9 mouse cellular contexts compared by ENCODE assay signal in the genomic region with DNA sequence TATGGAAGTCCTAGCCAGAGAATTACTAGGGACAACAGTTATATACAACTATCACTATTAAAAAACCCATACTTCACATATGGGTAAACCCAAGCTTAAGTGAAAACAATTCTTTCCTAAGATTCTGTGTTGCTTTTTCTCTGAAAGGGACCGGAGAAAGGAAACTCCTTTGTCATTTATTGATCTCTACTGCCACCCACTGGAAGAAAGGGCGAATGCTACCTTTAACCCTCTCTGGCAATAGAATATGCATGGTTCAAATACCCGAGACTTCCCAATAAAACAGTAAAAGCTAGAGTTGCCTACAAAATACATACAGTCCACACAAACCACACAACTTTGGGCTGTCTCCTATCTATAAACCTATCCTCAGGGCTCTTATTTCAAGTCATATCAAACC. TPM values are rescaled to one million over a fixed set of nuclear protein-coding genes. Genes with fewer than 3 reads are reported as not detected.
A peak's percentile ranks its signal among the peaks of the same experiment; 100 is the strongest.
DNase-seq lines count a peak whose midpoint lies in the region; ATAC-seq and TF ChIP-seq lines count a peak whose summit lies in the region.
"Had no signal": no experiment of that assay in that cellular context is flagged by ENCODE, and none has a peak within 500 bp of the region (broad histone marks: within the 10 kb centered on the region; RNA-seq: fewer than 3 reads in every experiment).

No protein-coding gene starts in this region.

- H3K9me3 ChIP-seq in forebrain, embryonic 11.5 days (ENCODE audit: control insufficient read depth, low read length): no peaks in the 10 kb centered on the region
- H3K9me3 ChIP-seq: midbrain, embryonic 12.5 days had no signal

- no peak overlapping the region for H3K27ac ChIP-seq in forebrain, embryonic 11.5 days (ENCODE audit: low read depth, low read length)
- H3K27ac ChIP-seq in left cerebral cortex, adult 2 months: no peak overlapping the region
- H3K27ac ChIP-seq: midbrain, embryonic 12.5 days had no signal

- H3K27me3 ChIP-seq in forebrain, embryonic 11.5 days (ENCODE audit: control insufficient read depth, insufficient read depth, low read length): peaks cover 2% of the 10 kb centered on the region; the same call in 1 of the 2 replicates

- no peak overlapping the region for H3K9ac ChIP-seq in forebrain, embryonic 11.5 days (ENCODE audit: low read length)
- H3K9ac ChIP-seq: midbrain, embryonic 12.5 days had no signal

- DNase-seq in ovary, postnatal 14 days (ENCODE audit: low spot score): peak; percentile 45
- no peak for DNase-seq in ovary, postnatal 10 days (ENCODE audit: low spot score)
- peak; percentile 20 for DNase-seq in brain, embryonic 18.5 days (ENCODE audit: low read depth, low spot score)
- peak; percentile 50 for DNase-seq in forebrain, embryonic 11.5 days (ENCODE audit: low spot score)
- DNase-seq in left cerebral cortex, adult 2 months (ENCODE audit: extremely low spot score in 1 of 2, low spot score in 2 of 2): peak; percentile 36 to 51
- peak; percentile 45 to 71 for DNase-seq in spleen, postnatal 4 days (ENCODE audit: low spot score in 2 of 2)

- no peak overlapping the region for H3K4me3 ChIP-seq in forebrain, embryonic 11.5 days (ENCODE audit: low read depth, low read length)
- no peak overlapping the region for H3K4me3 ChIP-seq in left cerebral cortex, adult 2 months
- H3K4me3 ChIP-seq: midbrain, embryonic 12.5 days had no signal

- WGBS in forebrain, embryonic 11.5 days: 18% methylated on average over 3 of the region's 3 CpGs

- intact Hi-C loops in left cerebral cortex, adult 2 months (cut with DNase I): loop anchor here (1.0 to 5.0 kb wide), 2 partner anchors 78 to 1262 kb away; no protein-coding TSS in a partner anchor

- peak; percentile 67 for TF ChIP-seq CTCF in left cerebral cortex, adult 2 months (IDR thresholded peaks at IDR 0.05)

- H3K4me2 ChIP-seq in forebrain, embryonic 11.5 days (ENCODE audit: low read depth, low read length, severe bottlenecking): no peak overlapping the region
- H3K4me2 ChIP-seq: midbrain, embryonic 12.5 days had no signal

- peak; percentile 39; the same call in 1 of the 2 replicates for ATAC-seq in forebrain, embryonic 11.5 days (replicated peaks; ENCODE audit: low FRiP score)
- peak; percentile 69 for ATAC-seq in inflammation-experienced regulatory T-cells, adult 6 months
- peak; percentile 90 for ATAC-seq in megakaryocyte-erythroid progenitor cell, adult 5-6 weeks (replicated peaks; ENCODE audit: low FRiP score, low TSS enrichment, poor library complexity, severe bottlenecking)

- no peaks in the 10 kb centered on the region for H3K4me1 ChIP-seq in forebrain, embryonic 11.5 days (replicated peaks; ENCODE audit: control insufficient read depth, insufficient read depth, low read length)
- H3K4me1 ChIP-seq: midbrain, embryonic 12.5 days had no signal

- H3K36me3 ChIP-seq in forebrain, embryonic 11.5 days (ENCODE audit: control insufficient read depth, insufficient read depth, low read length): no peaks in the 10 kb centered on the region
- H3K36me3 ChIP-seq: midbrain, embryonic 12.5 days had no signal

RNA-seq across cellular contexts. Expression of gene Ace2, which starts 40.6 kb away (rescaled TPM):
- polyA plus RNA-seq in forebrain, embryonic 11.5 days (2014; fragmentation: Nextera tagmentation; extraction: Ambion mirVana): 0.11 and 0.39 TPM in 2 replicates
- not detected for polyA plus RNA-seq in inflammation-experienced regulatory T-cells, adult 6 months (2017; shearing (Covaris generic))
- 1 to 10 TPM; 1.1 to 1.7 TPM for total RNA-seq in left cerebral cortex, adult 2 months (2021)
- not detected in 2 replicates for total RNA-seq in megakaryocyte-erythroid progenitor cell, adult 5-6 weeks (2014; fragmentation: Nextera tagmentation)
- total RNA-seq in megakaryocyte-erythroid progenitor cell, adult 5-6 weeks (2017): not detected in 2 replicates
- polyA plus RNA-seq: midbrain, embryonic 12.5 days had no signal

Comparison
In these comparisons a context has a peak if more than half of its experiments do, and no peak if none do; other contexts are left out.
1. ATAC-seq: peak in every context shown above with its lines; median percentile 90 in megakaryocyte-erythroid progenitor cell, adult 5-6 weeks; 69 in inflammation-experienced regulatory T-cells, adult 6 months; 39 in forebrain, embryonic 11.5 days.